Mouse (Mus musculus): ENCODE data around the gene Slc46a2.

The Slc46a2 gene

GRCm38 (mm10) chr4:59873830-59874229, 41.0 kb downstream of the Slc46a2 start:
- POLR2A ChIA-PET: interaction anchor here in 3 of 4 experiments (0.9 to 3.0 kb wide), 7 partner anchors 10 to 508 kb away, joined by 3 to 16 read pairs (median 5); partner anchors contain the start of gene Snx30 (in 1 of the 3)
- CTCF ChIA-PET: interaction anchor here in 3 of 4 experiments (0.6 to 1.7 kb wide), 7 partner anchors 21 to 639 kb away, joined by 3 to 4 read pairs (median 3); no protein-coding TSS in a partner anchor

- ChIA-PET POLR2A (interaction anchor here in 1 of 4 experiments (1.3 kb wide), 1 partner anchor 89 kb away, joined by 3 read pairs; no protein-coding TSS in a partner anchor), CTCF (interaction anchor here in 1 of 4 experiments (1.1 to 1.7 kb wide), 4 partner anchors 21 to 134 kb away, joined by 3 to 4 read pairs (median 4); no protein-coding TSS in a partner anchor)
Observed at GRCm38 (mm10) chr4:59873240-59873639, 41.6 kb downstream of the Slc46a2 start.

- ChIA-PET POLR2A (interaction anchor here (0.6 to 2.4 kb wide), 13 partner anchors 9 to 88 kb away, joined by 3 to 9 read pairs (median 4); partner anchors contain the start of gene Snx30 (in 2 of the 4)), CTCF (interaction anchor here (0.5 to 1.9 kb wide), 57 partner anchors 8 to 245 kb away, joined by 3 to 16 read pairs (median 4); partner anchors contain the start of genes E130308A19Rik (in 1 of the 4), Slc46a2 (in 1 of the 4) and Snx30 (in 1 of the 4))
Observed at GRCm38 (mm10) chr4:59870859-59871591, 43.8 kb downstream of the Slc46a2 start.

GRCm38 (mm10) chr4:59870433-59870832, 44.4 kb downstream of the Slc46a2 start:
- ChIA-PET CTCF (interaction anchor here (0.6 to 1.9 kb wide), 47 partner anchors 8 to 244 kb away, joined by 3 to 16 read pairs (median 4); partner anchors contain the start of genes E130308A19Rik (in 1 of the 4), Slc46a2 (in 1 of the 4) and Snx30 (in 1 of the 4)), POLR2A (interaction anchor here in 3 of 4 experiments (0.6 to 2.4 kb wide), 11 partner anchors 8 to 87 kb away, joined by 3 to 9 read pairs (median 4); partner anchors contain the start of gene Snx30 (in 2 of the 3))

- ChIA-PET CTCF (interaction anchor here in 2 of 4 experiments (0.9 to 1.6 kb wide), 5 partner anchors 8 to 61 kb away, joined by 3 to 14 read pairs (median 6); no protein-coding TSS in a partner anchor), POLR2A (interaction anchor here in 1 of 4 experiments (1.3 to 2.4 kb wide), 3 partner anchors 12 to 86 kb away, joined by 4 to 9 read pairs (median 4); partner anchors contain the start of gene Snx30)
Observed at GRCm38 (mm10) chr4:59869488-59870057, 45.3 kb downstream of the Slc46a2 start.

- POLR2A ChIA-PET: interaction anchor here in 1 of 4 experiments (0.6 to 1.4 kb wide), 2 partner anchors 84 to 243 kb away, joined by 4 to 5 read pairs; no protein-coding TSS in a partner anchor
- CTCF ChIA-PET: interaction anchor here in 1 of 4 experiments (0.6 kb wide), 1 partner anchor 23 kb away, joined by 4 read pairs; no protein-coding TSS in a partner anchor
Observed at GRCm38 (mm10) chr4:59868086-59868485, 46.8 kb downstream of the Slc46a2 start.

- ChIA-PET POLR2A (interaction anchor here in 2 of 4 experiments (0.8 to 2.7 kb wide), 10 partner anchors 9 to 80 kb away, joined by 3 to 9 read pairs (median 5); partner anchors contain the start of genes Snx30 (in 2 of the 2) and Slc46a2 (in 1 of the 2)), CTCF (interaction anchor here in 1 of 4 experiments (0.5 to 1.0 kb wide), 2 partner anchors 27 to 587 kb away, joined by 3 read pairs; no protein-coding TSS in a partner anchor)
Observed at GRCm38 (mm10) chr4:59863869-59864268, 51.0 kb downstream of the Slc46a2 start.

- CTCF ChIA-PET: interaction anchor here (0.7 to 2.1 kb wide), 4 partner anchors 8 to 235 kb away, joined by 3 to 7 read pairs (median 4); no protein-coding TSS in a partner anchor
- POLR2A ChIA-PET: interaction anchor here in 2 of 4 experiments (1.1 to 2.7 kb wide), 5 partner anchors 9 to 78 kb away, joined by 3 to 9 read pairs (median 4); no protein-coding TSS in a partner anchor
Observed at GRCm38 (mm10) chr4:59862335-59862734, 52.5 kb downstream of the Slc46a2 start.

GRCm38 (mm10) chr4:59861871-59862270, 53.0 kb downstream of the Slc46a2 start:
- POLR2A ChIA-PET: interaction anchor here in 2 of 4 experiments (0.7 to 1.5 kb wide), 5 partner anchors 9 to 77 kb away, joined by 3 to 5 read pairs (median 3); partner anchors contain the start of gene Snx30 (in 1 of the 2)

GRCm38 (mm10) chr4:59860431-59860830, 54.4 kb downstream of the Slc46a2 start:
- CTCF ChIA-PET: interaction anchor here in 3 of 4 experiments (0.6 to 1.2 kb wide), 5 partner anchors 11 to 75 kb away, joined by 3 read pairs; no protein-coding TSS in a partner anchor
- POLR2A ChIA-PET: interaction anchor here in 3 of 4 experiments (0.7 to 1.8 kb wide), 5 partner anchors 10 to 55 kb away, joined by 3 to 6 read pairs (median 3); no protein-coding TSS in a partner anchor

More at GRCm38 (mm10) chr4:59861871-59862270, 53.0 kb downstream of the Slc46a2 start:
- CTCF ChIA-PET: interaction anchor here in 3 of 4 experiments (0.6 to 2.1 kb wide), 4 partner anchors 9 to 235 kb away, joined by 3 to 7 read pairs (median 6); no protein-coding TSS in a partner anchor

- ChIA-PET POLR2A (interaction anchor here (0.6 to 1.8 kb wide), 6 partner anchors 10 to 55 kb away, joined by 3 to 6 read pairs (median 3); no protein-coding TSS in a partner anchor), CTCF (interaction anchor here in 3 of 4 experiments (0.6 to 1.2 kb wide), 6 partner anchors 11 to 75 kb away, joined by 3 read pairs; no protein-coding TSS in a partner anchor)
Observed at GRCm38 (mm10) chr4:59859693-59860425, 55.0 kb downstream of the Slc46a2 start.
